In genomic region chr3:37737407-37737806, GRCm38 (mm10) we compare ENCODE assay signal across 11 mouse cellular contexts. TPM values are rescaled to one million over a fixed set of nuclear protein-coding genes. Genes with fewer than 3 reads are reported as not detected.
DNase-seq lines count a peak whose midpoint lies in the region; ATAC-seq and TF ChIP-seq lines count a peak whose summit lies in the region.
"Had no signal": no experiment of that assay in that cellular context is flagged by ENCODE, and none has a peak within 500 bp of the region (broad histone marks: within the 10 kb centered on the region; RNA-seq: fewer than 3 reads in every experiment).

No protein-coding gene starts in this region.

- H3K27me3 ChIP-seq in kidney, postnatal 0 days (ENCODE audit: insufficient read depth, low read length) = no peaks in the 10 kb centered on the region
- no peaks in the 10 kb centered on the region for H3K27me3 ChIP-seq in midbrain, postnatal 0 days (ENCODE audit: insufficient read depth, low read length)
- H3K27me3 ChIP-seq: Patski had no signal

- no peak for TF ChIP-seq POLR2A in brain, embryonic 14.5 days (IDR thresholded peaks at IDR 0.05; ENCODE audit: borderline replicate concordance, extremely low read depth, insufficient read depth, insufficient read length, poor library complexity, severe bottlenecking)

- H3K4me3 ChIP-seq in kidney, postnatal 0 days (replicated peaks; ENCODE audit: low read depth, low read length) = no peak overlapping the region
- no peak overlapping the region for H3K4me3 ChIP-seq in midbrain, postnatal 0 days (ENCODE audit: low read depth, low read length)
- H3K4me3 ChIP-seq: erythroblast, embryonic 14.5 days; liver, embryonic 15.5 days had no signal

- TF ChIP-seq CTCF in brain, embryonic 14.5 days (IDR thresholded peaks at IDR 0.05; ENCODE audit: borderline replicate concordance, extremely low read depth, insufficient read depth, insufficient read length) = no peak
- TF ChIP-seq CTCF in kidney, postnatal 0 days (IDR thresholded peaks at IDR 0.05; ENCODE audit: low read depth) = no peak
- TF ChIP-seq CTCF in midbrain, postnatal 0 days (IDR thresholded peaks at IDR 0.05) = no peak

- ATAC-seq in kidney, postnatal 0 days (replicated peaks; ENCODE audit: low FRiP score, low read depth) = no peak
- peak; percentile 23; the same call in 1 of the 2 replicates for ATAC-seq in midbrain, postnatal 0 days (ENCODE audit: low FRiP score)
- ATAC-seq: Patski had no signal

- peak; percentile 56 for DNase-seq in layer of hippocampus, adult 11-12 months (ENCODE audit: low spot score)
- DNase-seq in layer of hippocampus, adult 9-10 months (ENCODE audit: low spot score) = no peak
- DNase-seq in brain, embryonic 14.5 days (ENCODE audit: low read depth) = peak; percentile 88
- DNase-seq in heart, adult 9 months (ENCODE audit: low spot score in 2 of 2) = peak; percentile 86 to 87
- DNase-seq in kidney, postnatal 0 days (ENCODE audit: low spot score) = peak; percentile 89
- peak; percentile 76 for DNase-seq in midbrain, postnatal 0 days (ENCODE audit: low spot score)
- no peak for DNase-seq in embryo, embryonic 10 days (ENCODE audit: low spot score)
- DNase-seq in cerebellum, adult 9-10 months = no peak

- WGBS in kidney, postnatal 0 days = 28% methylated on average over 6 of the region's 6 CpGs
- WGBS in midbrain, postnatal 0 days = 49% methylated on average over 6 of the region's 6 CpGs

- no peak overlapping the region for H3K9ac ChIP-seq in kidney, postnatal 0 days (ENCODE audit: low read depth, low read length)
- no peak overlapping the region for H3K9ac ChIP-seq in midbrain, postnatal 0 days (replicated peaks; ENCODE audit: low read length, poor library complexity, severe bottlenecking)
- H3K9ac ChIP-seq: liver, embryonic 15.5 days had no signal

- H3K4me1 ChIP-seq in kidney, postnatal 0 days (replicated peaks; ENCODE audit: insufficient read depth, low read length) = peaks cover 29% of the 10 kb centered on the region; the same call in 1 of the 2 replicates
- no peaks in the 10 kb centered on the region for H3K4me1 ChIP-seq in midbrain, postnatal 0 days (ENCODE audit: insufficient read depth, low read length)
- H3K4me1 ChIP-seq: liver, embryonic 15.5 days had no signal

- H3K27ac ChIP-seq in kidney, postnatal 0 days = peak overlapping the region; percentile 54
- H3K27ac ChIP-seq in midbrain, postnatal 0 days (ENCODE audit: low read depth, low read length) = no peak overlapping the region
- H3K27ac ChIP-seq: liver, embryonic 15.5 days had no signal

- no peaks in the 10 kb centered on the region for H3K36me3 ChIP-seq in kidney, postnatal 0 days (ENCODE audit: insufficient read depth, low read length)
- no peaks in the 10 kb centered on the region for H3K36me3 ChIP-seq in midbrain, postnatal 0 days (ENCODE audit: insufficient read depth, low read length)
- H3K36me3 ChIP-seq: liver, embryonic 15.5 days had no signal

- H3K4me2 ChIP-seq in kidney, postnatal 0 days (ENCODE audit: low read length) = no peak overlapping the region
- H3K4me2 ChIP-seq in midbrain, postnatal 0 days (ENCODE audit: low read depth, low read length, poor library complexity, severe bottlenecking) = no peak overlapping the region
- H3K4me2 ChIP-seq: liver, embryonic 15.5 days had no signal

- H3K9me3 ChIP-seq in kidney, postnatal 0 days (replicated peaks; ENCODE audit: low read length) = no peaks in the 10 kb centered on the region
- H3K9me3 ChIP-seq in midbrain, postnatal 0 days (ENCODE audit: low read length) = no peaks in the 10 kb centered on the region
- H3K9me3 ChIP-seq: liver, embryonic 15.5 days had no signal

RNA-seq across cellular contexts. Expression of gene Gm5148, which starts 13.1 kb away (rescaled TPM):
- polyA plus RNA-seq in brain, embryonic 14.5 days (2012; rRNA removed) = 12.4 and 12.9 TPM in 2 replicates
- polyA plus RNA-seq in kidney, postnatal 0 days (2015; fragmentation: Nextera tagmentation; extraction: Ambion mirVana) = 11.4 and 14.4 TPM in 2 replicates
- total RNA-seq in midbrain, postnatal 0 days (2014; rRNA removed) = 13.3 and 15.7 TPM in 2 replicates
- polyA plus RNA-seq in midbrain, postnatal 0 days (2015; fragmentation: Nextera tagmentation; extraction: Ambion mirVana) = 17.5 and 17.8 TPM in 2 replicates

Comparison
In these comparisons a context has a peak if more than half of its experiments do, and no peak if none do; other contexts are left out.
1. DNase-seq: peak in layer of hippocampus, adult 11-12 months (single experiment), brain, embryonic 14.5 days (single experiment), heart, adult 9 months (2 of 2), kidney, postnatal 0 days (single experiment) and midbrain, postnatal 0 days (single experiment); none in layer of hippocampus, adult 9-10 months (single experiment), embryo, embryonic 10 days (single experiment) and cerebellum, adult 9-10 months (single experiment).